Mouse (Mus musculus): ENCODE data around the gene Rnf128.

Gene Rnf128

GRCm38 (mm10) chrX:139622071-139622470 lies 59.0 kb downstream of the Rnf128 start:
- DNase-seq (ENCODE audit: low spot score in 2 of 2): no peak

- DNase-seq (ENCODE audit: low spot score in 2 of 2): no peak
These were observed 71.6 kb downstream of the Rnf128 start for GRCm38 (mm10) chrX:139634758-139635157.

GRCm38 (mm10) chrX:139639744-139640143 lies 76.6 kb downstream of the Rnf128 start:
- DNase-seq (ENCODE audit: low spot score in 2 of 2): no peak

- no peak for DNase-seq (ENCODE audit: low spot score in 2 of 2)
These were observed 77.3 kb downstream of the Rnf128 start for GRCm38 (mm10) chrX:139640418-139640817.

GRCm38 (mm10) chrX:139652226-139652625 lies 89.1 kb downstream of the Rnf128 start:
- DNase-seq (ENCODE audit: low spot score in 2 of 2): no peak

GRCm38 (mm10) chrX:139653292-139653691 lies 90.2 kb downstream of the Rnf128 start:
- no peak for DNase-seq (ENCODE audit: low spot score in 2 of 2)

- no peak for DNase-seq (ENCODE audit: low spot score in 2 of 2)
These were observed 91.4 kb downstream of the Rnf128 start for GRCm38 (mm10) chrX:139654350-139655063.

- DNase-seq (ENCODE audit: low spot score in 2 of 2): no peak
These were observed 99.0 kb downstream of the Rnf128 start for GRCm38 (mm10) chrX:139662111-139662510.

GRCm38 (mm10) chrX:139665829-139666228 lies 102.7 kb downstream of the Rnf128 start:
- no peak for DNase-seq (ENCODE audit: low spot score in 2 of 2)

GRCm38 (mm10) chrX:139684410-139684774 lies 121.3 kb downstream of the Rnf128 start:
- DNase-seq (ENCODE audit: low spot score in 2 of 2): no peak

GRCm38 (mm10) chrX:139684775-139685695 lies 121.9 kb downstream of the Rnf128 start, which contains the start of gene Tbc1d8b:
Tbc1d8b (plus strand) TSS chrX:139684996.
- peak; percentile 53 to 59 for DNase-seq (ENCODE audit: low spot score in 2 of 2)

GRCm38 (mm10) chrX:139714381-139714780 lies 151.3 kb downstream of the Rnf128 start, which contains the start of gene Gm15013:
Gm15013 (minus strand) TSS chrX:139714481.
- DNase-seq (ENCODE audit: low spot score in 2 of 2): no peak

GRCm38 (mm10) chrX:139722350-139722749 lies 159.2 kb downstream of the Rnf128 start:
- no peak for DNase-seq (ENCODE audit: low spot score in 2 of 2)

Data from frontal cortex, postnatal 10 days (tissue).